Mouse (Mus musculus): ENCODE measurements around the gene Eif2b1. TPM values are rescaled to one million over a fixed set of nuclear protein-coding genes. Genes with fewer than 3 reads are reported as not detected.
A peak's percentile ranks its signal among the peaks of the same experiment; 100 is the strongest.
"Not testable (repeated sequence)": the region's sequence is repeated elsewhere in the genome, so short reads cannot be mapped to it uniquely, and the experiment has no call there.

Eif2b1 gene
- polyA plus RNA-seq (2015; fragmentation: Nextera tagmentation; extraction: Ambion mirVana): 69.8 and 80.8 TPM in 2 replicates

- DNase-seq: peak; percentile 84
Observed at GRCm38 (mm10) chr5:124578633-124579317, at the start of gene Eif2b1, which contains the start of gene Gtf2h3. TSS of gene Eif2b1 (minus strand) at chr5:124579131. TSS of gene Gtf2h3 (plus strand) at chr5:124579140.

GRCm38 (mm10) chr5:124624291-124624690 is 45.4 kb upstream of the Eif2b1 start:
- H3K27me3 ChIP-seq: no peaks in the 10 kb centered on the region
- WGBS (ENCODE audit: insufficient replicate concordance): 84% methylated on average over 9 of the region's 9 CpGs
- H3K4me1 ChIP-seq (replicated peaks): peaks cover 8% of the 10 kb centered on the region
- H3K27ac ChIP-seq: no peak overlapping the region
- H3K9ac ChIP-seq: no peak overlapping the region
- DNase-seq: no peak
- no peaks in the 10 kb centered on the region for H3K36me3 ChIP-seq
- ATAC-seq (ENCODE audit: low read depth): no peak
- no peak overlapping the region for H3K4me2 ChIP-seq
- H3K9me3 ChIP-seq (replicated peaks): no peaks in the 10 kb centered on the region
- no peak overlapping the region for H3K4me3 ChIP-seq (replicated peaks)

More at GRCm38 (mm10) chr5:124578633-124579317, at the start of gene Eif2b1, which contains the start of gene Gtf2h3:
- Histone ChIP-seq H3K27me3 (no peaks in the 10 kb centered on the region), H3K9ac (peak within 1 kb of the TSS; percentile 75), H3K36me3 (peaks cover 41% of the 10 kb centered on the region), H3K4me1 (replicated peaks) (peaks cover 36% of the 10 kb centered on the region), H3K27ac (no peak within 1 kb of the TSS; the same call in 1 of the 2 replicates), H3K9me3 (replicated peaks) (no peaks in the 10 kb centered on the region), H3K4me3 (replicated peaks) (peak within 1 kb of the TSS; percentile 76), H3K4me2 (peak within 1 kb of the TSS; percentile 86)
- under 1% methylated on average over 51 of the region's 51 CpGs for WGBS (ENCODE audit: insufficient replicate concordance)
- peak; percentile 85 for ATAC-seq (ENCODE audit: low read depth)

- 59% methylated on average over 15 of the region's 15 CpGs for WGBS (ENCODE audit: insufficient replicate concordance)
Observed at GRCm38 (mm10) chr5:124622890-124623289, 44.0 kb upstream of the Eif2b1 start.

DNA sequence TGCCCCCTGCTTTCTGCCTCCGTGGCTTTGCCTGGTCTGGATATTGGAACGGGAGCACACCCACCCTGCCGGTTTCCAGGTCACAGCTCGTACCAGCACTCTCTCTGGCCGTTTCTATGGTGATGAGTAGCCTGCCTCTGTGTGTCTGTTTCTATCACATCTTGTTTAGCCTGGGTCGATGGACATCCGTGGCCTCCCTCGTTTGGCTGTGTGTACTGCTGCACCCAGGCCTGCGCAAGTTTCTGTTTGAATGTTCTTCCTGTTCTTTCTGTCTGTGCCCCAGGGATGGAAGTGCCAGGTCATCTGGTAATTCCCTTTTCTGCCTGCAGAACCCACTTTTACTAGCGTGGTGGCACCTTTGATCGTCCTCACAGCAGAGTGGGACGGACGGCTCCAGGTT is 42.4 kb upstream of the Eif2b1 start:
- no peaks in the 10 kb centered on the region for H3K27me3 ChIP-seq
- H3K36me3 ChIP-seq: no peaks in the 10 kb centered on the region
- ATAC-seq (ENCODE audit: low read depth) (no peak), DNase-seq (no peak)
- no peaks in the 10 kb centered on the region for H3K4me1 ChIP-seq (replicated peaks)
- 68% methylated on average over 13 of the region's 13 CpGs for WGBS (ENCODE audit: insufficient replicate concordance)
- H3K4me3 ChIP-seq (replicated peaks): no peak overlapping the region
- H3K27ac ChIP-seq: no peak overlapping the region
- H3K9me3 ChIP-seq (replicated peaks): no peaks in the 10 kb centered on the region
- no peak overlapping the region for H3K4me2 ChIP-seq
- H3K9ac ChIP-seq: no peak overlapping the region

More at GRCm38 (mm10) chr5:124622890-124623289, 44.0 kb upstream of the Eif2b1 start:
- ATAC-seq (ENCODE audit: low read depth) (no peak), DNase-seq (no peak)
- Histone ChIP-seq H3K27ac (no peak overlapping the region), H3K4me1 (replicated peaks) (peaks cover 2% of the 10 kb centered on the region), H3K9me3 (replicated peaks) (no peaks in the 10 kb centered on the region), H3K27me3 (no peaks in the 10 kb centered on the region), H3K4me3 (replicated peaks) (no peak overlapping the region), H3K9ac (no peak overlapping the region), H3K36me3 (no peaks in the 10 kb centered on the region), H3K4me2 (no peak overlapping the region)

GRCm38 (mm10) chr5:124618711-124619110 is 39.8 kb upstream of the Eif2b1 start:
- no peak overlapping the region for H3K9ac ChIP-seq
- no peaks in the 10 kb centered on the region for H3K9me3 ChIP-seq (replicated peaks)
- H3K27me3 ChIP-seq: no peaks in the 10 kb centered on the region
- ATAC-seq (ENCODE audit: low read depth): no peak
- H3K4me2 ChIP-seq: no peak overlapping the region
- 68% methylated on average over 10 of the region's 10 CpGs for WGBS (ENCODE audit: insufficient replicate concordance)
- no peak overlapping the region for H3K4me3 ChIP-seq (replicated peaks)
- no peak for DNase-seq
- H3K27ac ChIP-seq: no peak overlapping the region
- no peaks in the 10 kb centered on the region for H3K36me3 ChIP-seq
- no peaks in the 10 kb centered on the region for H3K4me1 ChIP-seq (replicated peaks)

- ATAC-seq (ENCODE audit: low read depth) (no peak), DNase-seq (no peak)
- Histone ChIP-seq H3K4me3 (replicated peaks) (no peak overlapping the region), H3K9me3 (replicated peaks) (no peaks in the 10 kb centered on the region), H3K9ac (no peak overlapping the region), H3K27me3 (peaks cover 3% of the 10 kb centered on the region; the same call in 1 of the 2 replicates), H3K4me1 (replicated peaks) (no peaks in the 10 kb centered on the region), H3K36me3 (no peaks in the 10 kb centered on the region), H3K4me2 (no peak overlapping the region), H3K27ac (no peak overlapping the region)
- WGBS (ENCODE audit: insufficient replicate concordance): 46% methylated on average over 11 of the region's 11 CpGs
Observed at GRCm38 (mm10) chr5:124614709-124615108, 35.8 kb upstream of the Eif2b1 start.

GRCm38 (mm10) chr5:124610965-124611364 is 32.0 kb upstream of the Eif2b1 start:
- peak; percentile 57; the same call in 1 of the 2 replicates for ATAC-seq (ENCODE audit: low read depth)
- Histone ChIP-seq H3K4me1 (replicated peaks) (no peaks in the 10 kb centered on the region), H3K4me3 (replicated peaks) (no peak overlapping the region), H3K9ac (no peak overlapping the region), H3K27ac (no peak overlapping the region), H3K4me2 (no peak overlapping the region), H3K9me3 (replicated peaks) (no peaks in the 10 kb centered on the region), H3K36me3 (no peaks in the 10 kb centered on the region), H3K27me3 (peaks cover 3% of the 10 kb centered on the region; the same call in 1 of the 2 replicates)
- DNase-seq: peak; percentile 13
- WGBS (ENCODE audit: insufficient replicate concordance): 52% methylated on average over 10 of the region's 10 CpGs

DNA sequence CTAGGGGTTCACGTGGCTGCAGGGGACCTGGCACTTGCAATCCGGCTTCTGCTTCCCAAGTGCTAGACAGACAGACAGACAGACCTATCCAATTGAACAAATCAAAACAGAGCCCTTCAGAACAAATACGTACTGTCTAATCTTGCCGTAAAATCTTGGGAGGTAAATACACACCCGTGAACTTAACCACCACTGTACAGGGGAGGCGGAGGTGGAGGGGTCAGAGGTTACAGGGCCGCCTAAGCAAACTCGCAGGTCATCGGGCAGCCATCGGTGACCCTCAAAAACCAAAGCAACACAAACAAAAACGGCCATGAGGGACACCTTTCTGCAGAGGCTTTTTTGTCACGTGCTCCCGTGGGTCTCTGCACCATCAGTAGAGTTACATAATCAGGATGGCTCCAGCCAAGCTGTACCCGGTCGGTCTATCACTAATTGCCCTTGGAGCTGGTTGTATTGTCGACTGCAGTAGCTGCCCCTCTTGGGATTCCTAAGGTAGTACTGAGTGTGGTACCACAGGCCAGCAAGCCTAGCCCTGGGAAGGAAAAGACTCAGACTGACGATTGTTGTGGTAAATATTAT is 26.2 kb upstream of the Eif2b1 start:
- Histone ChIP-seq H3K9me3 (replicated peaks) (no peaks in the 10 kb centered on the region), H3K4me1 (replicated peaks) (0 out of 2 replicates have a peak, but pooled peaks cover 2% of the 10 kb centered on the region), H3K9ac (no peak overlapping the region), H3K4me3 (replicated peaks) (no peak overlapping the region), H3K4me2 (no peak overlapping the region), H3K36me3 (no peaks in the 10 kb centered on the region), H3K27me3 (peaks cover 3% of the 10 kb centered on the region; the same call in 1 of the 2 replicates), H3K27ac (no peak overlapping the region)
- ATAC-seq (ENCODE audit: low read depth): peak; percentile 77
- WGBS (ENCODE audit: insufficient replicate concordance): 62% methylated on average over 17 of the region's 17 CpGs
- DNase-seq: no peak

DNA sequence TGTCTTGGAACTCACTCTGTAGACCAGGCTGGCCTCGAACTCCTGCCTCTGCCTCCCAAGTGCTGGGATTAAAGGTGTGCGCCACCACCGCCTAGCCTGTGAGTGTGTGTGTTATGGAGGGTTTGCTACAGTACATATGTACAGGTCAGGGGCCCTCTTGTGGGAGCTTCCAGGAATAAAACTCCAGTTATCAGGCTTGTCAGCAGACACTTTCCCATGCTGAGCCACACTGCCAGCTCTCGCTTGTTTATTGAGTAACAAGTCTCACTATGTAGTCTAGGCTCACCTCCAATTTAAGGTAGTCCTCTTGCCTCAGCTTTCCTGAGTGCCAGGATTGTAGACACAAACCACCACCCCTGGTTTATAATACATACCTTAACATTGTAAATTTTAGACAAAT is 25.4 kb upstream of the Eif2b1 start:
- H3K9ac ChIP-seq: no peak overlapping the region
- no peaks in the 10 kb centered on the region for H3K9me3 ChIP-seq (replicated peaks)
- H3K36me3 ChIP-seq: no peaks in the 10 kb centered on the region
- no peaks in the 10 kb centered on the region for H3K27me3 ChIP-seq
- no peak overlapping the region for H3K4me3 ChIP-seq (replicated peaks)
- no peak overlapping the region for H3K4me2 ChIP-seq
- H3K27ac ChIP-seq: no peak overlapping the region
- ATAC-seq (ENCODE audit: low read depth) (no peak), DNase-seq (no peak)
- WGBS (ENCODE audit: insufficient replicate concordance): 67% methylated on average over 4 of the region's 4 CpGs
- peaks cover 5% of the 10 kb centered on the region; the same call in 1 of the 2 replicates for H3K4me1 ChIP-seq (replicated peaks)

GRCm38 (mm10) chr5:124602349-124602748 is 23.4 kb upstream of the Eif2b1 start:
- no peaks in the 10 kb centered on the region for H3K9me3 ChIP-seq (replicated peaks)
- H3K4me2 ChIP-seq: no peak overlapping the region
- H3K9ac ChIP-seq: no peak overlapping the region
- no peak overlapping the region for H3K4me3 ChIP-seq (replicated peaks)
- 51% methylated on average over 5 of the region's 5 CpGs for WGBS (ENCODE audit: insufficient replicate concordance)
- DNase-seq: peak; percentile 42
- H3K36me3 ChIP-seq: peaks cover under 1% of the 10 kb centered on the region; the same call in 1 of the 2 replicates
- H3K4me1 ChIP-seq (replicated peaks): peaks cover 17% of the 10 kb centered on the region
- ATAC-seq (ENCODE audit: low read depth): no peak
- no peak overlapping the region for H3K27ac ChIP-seq
- no peaks in the 10 kb centered on the region for H3K27me3 ChIP-seq

GRCm38 (mm10) chr5:124599726-124600125 is 20.8 kb upstream of the Eif2b1 start:
- 27% methylated on average over 8 of the region's 8 CpGs for WGBS (ENCODE audit: insufficient replicate concordance)
- H3K4me3 ChIP-seq (replicated peaks); H3K9ac ChIP-seq; H3K27me3 ChIP-seq; DNase-seq; ATAC-seq (ENCODE audit: low read depth); H3K27ac ChIP-seq; H3K4me2 ChIP-seq; H3K9me3 ChIP-seq (replicated peaks): not testable (repeated sequence)
- Histone ChIP-seq H3K4me1 (replicated peaks) (peaks cover 16% of the 10 kb centered on the region), H3K36me3 (peaks cover 20% of the 10 kb centered on the region)

Data from liver, embryonic 13.5 days (tissue).